Mouse (Mus musculus): ENCODE data around the gene Fhdc1. TPM values are rescaled to one million over a fixed set of nuclear protein-coding genes. Genes with fewer than 3 reads are reported as not detected.

The Fhdc1 gene
- polyA plus RNA-seq, 1 experiment from 2014 or later: 11.4 TPM

GRCm38 (mm10) chr3:84450651-84451050 is 29.6 kb downstream of the Fhdc1 start:
- H3K4me1 ChIP-seq: no peaks in the 10 kb centered on the region; the same call in 1 of the 2 replicates
- H3K27ac ChIP-seq (replicated peaks): no peak overlapping the region
- no peaks in the 10 kb centered on the region for H3K9me3 ChIP-seq (replicated peaks)
- H3K36me3 ChIP-seq: no peaks in the 10 kb centered on the region
- no peak overlapping the region for H3K4me2 ChIP-seq (replicated peaks)
- no peak for ATAC-seq (ENCODE audit: insufficient number of reproducible peaks, low FRiP score, low TSS enrichment, low read depth)
- H3K4me3 ChIP-seq (replicated peaks): no peak overlapping the region
- H3K27me3 ChIP-seq: no peaks in the 10 kb centered on the region
- no peak overlapping the region; the same call in 1 of the 2 replicates for H3K9ac ChIP-seq
- WGBS: 64% methylated on average over 3 of the region's 3 CpGs

- Histone ChIP-seq H3K4me2 (replicated peaks) (no peak overlapping the region), H3K27ac (replicated peaks) (no peak overlapping the region), H3K27me3 (0 out of 2 replicates have a peak, but pooled peaks cover 4% of the 10 kb centered on the region), H3K4me1 (no peaks in the 10 kb centered on the region; the same call in 1 of the 2 replicates), H3K4me3 (replicated peaks) (no peak overlapping the region), H3K36me3 (no peaks in the 10 kb centered on the region), H3K9me3 (replicated peaks) (no peaks in the 10 kb centered on the region), H3K9ac (no peak overlapping the region)
- no peak for ATAC-seq (ENCODE audit: insufficient number of reproducible peaks, low FRiP score, low TSS enrichment, low read depth)
- WGBS: 71% methylated on average over 9 of the region's 9 CpGs
Measured at GRCm38 (mm10) chr3:84449015-84449414, 31.2 kb downstream of the Fhdc1 start.

- Histone ChIP-seq H3K27me3 (0 out of 2 replicates have a peak, but pooled peaks cover 4% of the 10 kb centered on the region), H3K9me3 (replicated peaks) (no peaks in the 10 kb centered on the region), H3K36me3 (no peaks in the 10 kb centered on the region), H3K9ac (no peak overlapping the region), H3K4me2 (replicated peaks) (no peak overlapping the region), H3K27ac (replicated peaks) (no peak overlapping the region), H3K4me3 (replicated peaks) (no peak overlapping the region), H3K4me1 (no peaks in the 10 kb centered on the region; the same call in 1 of the 2 replicates)
- no peak for ATAC-seq (ENCODE audit: insufficient number of reproducible peaks, low FRiP score, low TSS enrichment, low read depth)
- 69% methylated on average over 5 of the region's 5 CpGs for WGBS
Measured at GRCm38 (mm10) chr3:84447803-84448202, 32.4 kb downstream of the Fhdc1 start.

- no peak overlapping the region for H3K9ac ChIP-seq
- WGBS: 40% methylated on average over 9 of the region's 9 CpGs
- no peak overlapping the region for H3K4me3 ChIP-seq (replicated peaks)
- no peak for ATAC-seq (ENCODE audit: insufficient number of reproducible peaks, low FRiP score, low TSS enrichment, low read depth)
- H3K36me3 ChIP-seq: no peaks in the 10 kb centered on the region
- H3K4me1 ChIP-seq: no peaks in the 10 kb centered on the region; the same call in 1 of the 2 replicates
- H3K27me3 ChIP-seq: 0 out of 2 replicates have a peak, but pooled peaks cover 4% of the 10 kb centered on the region
- no peaks in the 10 kb centered on the region for H3K9me3 ChIP-seq (replicated peaks)
- H3K4me2 ChIP-seq (replicated peaks): no peak overlapping the region; the same call in 1 of the 2 replicates
- no peak overlapping the region for H3K27ac ChIP-seq (replicated peaks)
Measured at GRCm38 (mm10) chr3:84445838-84446237, 34.4 kb downstream of the Fhdc1 start.

GRCm38 (mm10) chr3:84442890-84443289 is 37.3 kb downstream of the Fhdc1 start:
- Histone ChIP-seq H3K4me3 (replicated peaks) (no peak overlapping the region), H3K4me2 (replicated peaks) (no peak overlapping the region), H3K27ac (replicated peaks) (no peak overlapping the region), H3K9me3 (replicated peaks) (no peaks in the 10 kb centered on the region), H3K36me3 (no peaks in the 10 kb centered on the region), H3K9ac (no peak overlapping the region), H3K4me1 (peaks cover 5% of the 10 kb centered on the region; the same call in 1 of the 2 replicates), H3K27me3 (0 out of 2 replicates have a peak, but pooled peaks cover 4% of the 10 kb centered on the region)
- 80% methylated on average over 4 of the region's 4 CpGs for WGBS
- ATAC-seq (ENCODE audit: insufficient number of reproducible peaks, low FRiP score, low TSS enrichment, low read depth): no peak

- Histone ChIP-seq H3K27me3 (0 out of 2 replicates have a peak, but pooled peaks cover 4% of the 10 kb centered on the region), H3K36me3 (no peaks in the 10 kb centered on the region), H3K4me3 (replicated peaks) (no peak overlapping the region), H3K4me2 (replicated peaks) (no peak overlapping the region), H3K4me1 (peaks cover 17% of the 10 kb centered on the region), H3K9me3 (replicated peaks) (no peaks in the 10 kb centered on the region), H3K27ac (replicated peaks) (no peak overlapping the region), H3K9ac (no peak overlapping the region)
- WGBS: 89% methylated on average over 7 of the region's 7 CpGs
- ATAC-seq (ENCODE audit: insufficient number of reproducible peaks, low FRiP score, low TSS enrichment, low read depth): no peak
Measured at GRCm38 (mm10) chr3:84439431-84440210, 40.6 kb downstream of the Fhdc1 start.

- Histone ChIP-seq H3K4me3 (replicated peaks) (no peak overlapping the region), H3K36me3 (no peaks in the 10 kb centered on the region), H3K27me3 (no peaks in the 10 kb centered on the region), H3K4me1 (peaks cover 17% of the 10 kb centered on the region), H3K9me3 (replicated peaks) (no peaks in the 10 kb centered on the region), H3K27ac (replicated peaks) (no peak overlapping the region), H3K9ac (no peak overlapping the region), H3K4me2 (replicated peaks) (no peak overlapping the region)
- ATAC-seq (ENCODE audit: insufficient number of reproducible peaks, low FRiP score, low TSS enrichment, low read depth): no peak
- WGBS: 79% methylated on average over 7 of the region's 7 CpGs
Measured at GRCm38 (mm10) chr3:84438840-84439239, 41.4 kb downstream of the Fhdc1 start.

GRCm38 (mm10) chr3:84438118-84438517 is 42.1 kb downstream of the Fhdc1 start:
- Histone ChIP-seq H3K9ac (no peak overlapping the region), H3K4me1 (peaks cover 17% of the 10 kb centered on the region), H3K36me3 (no peaks in the 10 kb centered on the region), H3K4me3 (replicated peaks) (no peak overlapping the region), H3K27ac (replicated peaks) (no peak overlapping the region), H3K27me3 (no peaks in the 10 kb centered on the region), H3K9me3 (replicated peaks) (no peaks in the 10 kb centered on the region), H3K4me2 (replicated peaks) (no peak overlapping the region)
- WGBS: 50% methylated on average over 11 of the region's 11 CpGs
- no peak for ATAC-seq (ENCODE audit: insufficient number of reproducible peaks, low FRiP score, low TSS enrichment, low read depth)

- Histone ChIP-seq H3K9me3 (replicated peaks) (no peaks in the 10 kb centered on the region), H3K27me3 (no peaks in the 10 kb centered on the region), H3K4me3 (replicated peaks) (no peak overlapping the region), H3K4me1 (peaks cover 17% of the 10 kb centered on the region), H3K36me3 (no peaks in the 10 kb centered on the region), H3K9ac (no peak overlapping the region), H3K27ac (replicated peaks) (no peak overlapping the region), H3K4me2 (replicated peaks) (no peak overlapping the region)
- 98% methylated on average over 7 of the region's 7 CpGs for WGBS
- no peak for ATAC-seq (ENCODE audit: insufficient number of reproducible peaks, low FRiP score, low TSS enrichment, low read depth)
Measured at GRCm38 (mm10) chr3:84436947-84437346, 43.3 kb downstream of the Fhdc1 start.

- ATAC-seq (ENCODE audit: insufficient number of reproducible peaks, low FRiP score, low TSS enrichment, low read depth): peak; percentile 68
- H3K4me1 ChIP-seq: peaks cover 19% of the 10 kb centered on the region
- 0 out of 2 replicates have a peak overlapping the region, but pooled peaks have one; percentile 22 for H3K27ac ChIP-seq (replicated peaks)
- no peak overlapping the region for H3K4me2 ChIP-seq (replicated peaks)
- H3K36me3 ChIP-seq: no peaks in the 10 kb centered on the region
- H3K9me3 ChIP-seq (replicated peaks): no peaks in the 10 kb centered on the region
- WGBS: 14% methylated on average over 11 of the region's 11 CpGs
- H3K27me3 ChIP-seq: no peaks in the 10 kb centered on the region
- H3K9ac ChIP-seq: no peak overlapping the region
- no peak overlapping the region for H3K4me3 ChIP-seq (replicated peaks)
Measured at GRCm38 (mm10) chr3:84435288-84436043, 44.8 kb downstream of the Fhdc1 start.

- ATAC-seq (ENCODE audit: insufficient number of reproducible peaks, low FRiP score, low TSS enrichment, low read depth): no peak
- peaks cover 19% of the 10 kb centered on the region for H3K4me1 ChIP-seq
- H3K4me3 ChIP-seq (replicated peaks): no peak overlapping the region
- WGBS: 50% methylated on average over 10 of the region's 10 CpGs
- H3K27ac ChIP-seq (replicated peaks): no peak overlapping the region
- no peaks in the 10 kb centered on the region for H3K27me3 ChIP-seq
- H3K36me3 ChIP-seq: no peaks in the 10 kb centered on the region
- no peak overlapping the region for H3K4me2 ChIP-seq (replicated peaks)
- H3K9me3 ChIP-seq (replicated peaks): no peaks in the 10 kb centered on the region
- H3K9ac ChIP-seq: no peak overlapping the region
Measured at GRCm38 (mm10) chr3:84432797-84433445, 47.3 kb downstream of the Fhdc1 start.
